Mouse (Mus musculus) kidney, postnatal 14 days (tissue): ENCODE measurements around the gene Cdh1.
"Not testable (repeated sequence)": the region's sequence is repeated elsewhere in the genome, so short reads cannot be mapped to it uniquely, and the experiment has no call there.

ENCODE experiments used
- DNase-seq: peaks from one replicate; pipeline ENCODE4 v3.0.0; 2022; ENCODE audit warnings: mixed read lengths

Cdh1 gene

GRCm38 (mm10) chr8:106603131-106603819, at the start of gene Cdh1:
Cdh1 (plus strand) TSS chr8:106603351.
- peak; percentile 94 for DNase-seq

GRCm38 (mm10) chr8:106554011-106554410, 49.1 kb upstream of the Cdh1 start:
- DNase-seq = no peak

GRCm38 (mm10) chr8:106556068-106556645, 47.0 kb upstream of the Cdh1 start:
- no peak for DNase-seq

- DNase-seq = no peak
Measured at GRCm38 (mm10) chr8:106559844-106560243, 43.3 kb upstream of the Cdh1 start.

- DNase-seq = peak; percentile 83
Measured at GRCm38 (mm10) chr8:106561097-106561865, 41.9 kb upstream of the Cdh1 start.

- DNase-seq = peak; percentile 51
Measured at GRCm38 (mm10) chr8:106563691-106564182, 39.4 kb upstream of the Cdh1 start.

GRCm38 (mm10) chr8:106569006-106569405, 34.1 kb upstream of the Cdh1 start:
- no peak for DNase-seq

GRCm38 (mm10) chr8:106570386-106570785, 32.8 kb upstream of the Cdh1 start:
- peak; percentile 63 for DNase-seq

GRCm38 (mm10) chr8:106571551-106572172, 31.5 kb upstream of the Cdh1 start:
- peak; percentile 52 for DNase-seq

- DNase-seq = not testable (repeated sequence)
Measured at GRCm38 (mm10) chr8:106572175-106572574, 31.0 kb upstream of the Cdh1 start.

GRCm38 (mm10) chr8:106573168-106573567, 30.0 kb upstream of the Cdh1 start, which contains the start of gene Gm10073:
Gm10073 (minus strand) TSS chr8:106573461.
- DNase-seq = not testable (repeated sequence)

GRCm38 (mm10) chr8:106574283-106574682, 28.9 kb upstream of the Cdh1 start:
- DNase-seq = no peak

GRCm38 (mm10) chr8:106576849-106577555, 26.1 kb upstream of the Cdh1 start:
- DNase-seq = peak; percentile 63

- DNase-seq = no peak
Measured at GRCm38 (mm10) chr8:106579510-106579909, 23.6 kb upstream of the Cdh1 start.

GRCm38 (mm10) chr8:106581344-106582088, 21.6 kb upstream of the Cdh1 start:
- DNase-seq = peak; percentile 49

- peak; percentile 51 for DNase-seq
Measured at GRCm38 (mm10) chr8:106584942-106585670, 18.0 kb upstream of the Cdh1 start.

- DNase-seq = no peak
Measured at GRCm38 (mm10) chr8:106585671-106586037, 17.5 kb upstream of the Cdh1 start.

- DNase-seq = no peak
Measured at GRCm38 (mm10) chr8:106586896-106587295, 16.3 kb upstream of the Cdh1 start.

GRCm38 (mm10) chr8:106588443-106589431, 14.4 kb upstream of the Cdh1 start:
- peak; percentile 29 for DNase-seq

- DNase-seq = no peak
Measured at GRCm38 (mm10) chr8:106592458-106592857, 10.7 kb upstream of the Cdh1 start.
